Mouse (Mus musculus) thymus, adult 2 months (tissue): ENCODE measurements around the gene Plaa.

Experiments used
- CTCF ChIP-seq: fragments of 200-500 bp; IDR thresholded peaks from 2 replicates; pipeline ENCODE4 v1.5.1; 2012; ENCODE audit warnings: mild to moderate bottlenecking, control low read depth, low read length, moderate library complexity, borderline replicate concordance; ENCODE audit not compliant: control insufficient read depth, poor library complexity, insufficient read depth; ENCODE audit errors: extremely low read depth
- POLR2A ChIP-seq: fragments of 200-500 bp; IDR thresholded peaks from 2 replicates; pipeline ENCODE4 v1.6.1; 2012; ENCODE audit warnings: mild to moderate bottlenecking, low read length, control low read depth, moderate library complexity; ENCODE audit not compliant: control insufficient read depth, poor library complexity, insufficient read depth; ENCODE audit errors: extremely low read depth

GRCm38 (mm10) chr4:94543041-94543440 is 60.0 kb downstream of the Plaa start:
- TF ChIP-seq POLR2A (no peak), CTCF (no peak)
